Mouse (Mus musculus): ENCODE measurements around the gene Prr18. TPM values are rescaled to one million over a fixed set of nuclear protein-coding genes. Genes with fewer than 3 reads are reported as not detected.
A peak's percentile ranks its signal among the peaks of the same experiment; 100 is the strongest.
"Not testable (repeated sequence)": the region's sequence is repeated elsewhere in the genome, so short reads cannot be mapped to it uniquely, and the experiment has no call there.

Prr18 gene
- polyA plus RNA-seq, 1 experiment from 2014 or later = 1.7 TPM

GRCm38 (mm10) chr17:8310838-8311614 is 26.2 kb upstream of the Prr18 start, which contains the start of gene Sft2d1:
Gene Sft2d1, plus strand, starts transcription at chr17:8311102.
- Histone ChIP-seq H3K4me1 (peaks cover 19% of the 10 kb centered on the region), H3K4me2 (peak within 1 kb of the TSS; percentile 56), H3K36me3 (no peaks in the 10 kb centered on the region), H3K27me3 (no peaks in the 10 kb centered on the region), H3K27ac (peak within 1 kb of the TSS; percentile 68; the same call in 1 of the 2 replicates), H3K9me3 (no peaks in the 10 kb centered on the region), H3K4me3 (peak within 1 kb of the TSS; percentile 86), H3K9ac (peak within 1 kb of the TSS; percentile 77)
- under 1% methylated on average over 41 of the region's 54 CpGs for WGBS
- peak; percentile 96 for ATAC-seq (ENCODE audit: borderline replicate concordance, extremely low read depth, low FRiP score, low TSS enrichment)

- H3K4me2 ChIP-seq = peak overlapping the region; percentile 56
- peak overlapping the region; percentile 86 for H3K4me3 ChIP-seq
- peaks cover 19% of the 10 kb centered on the region for H3K4me1 ChIP-seq
- H3K9me3 ChIP-seq = no peaks in the 10 kb centered on the region
- ATAC-seq (ENCODE audit: borderline replicate concordance, extremely low read depth, low FRiP score, low TSS enrichment) = no peak
- H3K9ac ChIP-seq = peak overlapping the region; percentile 77
- no peak overlapping the region for H3K27ac ChIP-seq
- H3K36me3 ChIP-seq = no peaks in the 10 kb centered on the region
- no peaks in the 10 kb centered on the region for H3K27me3 ChIP-seq
- 35% methylated on average over 3 of the region's 3 CpGs for WGBS
Observed at GRCm38 (mm10) chr17:8311751-8312150, 25.5 kb upstream of the Prr18 start.

GRCm38 (mm10) chr17:8313976-8314375 is 23.3 kb upstream of the Prr18 start:
- no peak overlapping the region for H3K9ac ChIP-seq
- no peak overlapping the region for H3K4me3 ChIP-seq
- no peak for ATAC-seq (ENCODE audit: borderline replicate concordance, extremely low read depth, low FRiP score, low TSS enrichment)
- no peaks in the 10 kb centered on the region for H3K9me3 ChIP-seq
- no peak overlapping the region for H3K27ac ChIP-seq
- 89% methylated on average over 3 of the region's 3 CpGs for WGBS
- no peaks in the 10 kb centered on the region for H3K27me3 ChIP-seq
- no peaks in the 10 kb centered on the region for H3K36me3 ChIP-seq
- H3K4me2 ChIP-seq = no peak overlapping the region
- H3K4me1 ChIP-seq = peaks cover 19% of the 10 kb centered on the region

GRCm38 (mm10) chr17:8316251-8316650 is 21.0 kb upstream of the Prr18 start:
- Histone ChIP-seq H3K27me3 (no peaks in the 10 kb centered on the region), H3K4me2 (no peak overlapping the region), H3K9me3 (no peaks in the 10 kb centered on the region), H3K4me1 (peaks cover 16% of the 10 kb centered on the region), H3K36me3 (0 out of 2 replicates have a peak, but pooled peaks cover 1% of the 10 kb centered on the region), H3K9ac (no peak overlapping the region), H3K27ac (no peak overlapping the region), H3K4me3 (no peak overlapping the region)
- 65% methylated on average over 1 of the region's 1 CpGs for WGBS
- ATAC-seq (ENCODE audit: borderline replicate concordance, extremely low read depth, low FRiP score, low TSS enrichment) = no peak

- H3K9me3 ChIP-seq; H3K4me3 ChIP-seq; H3K27me3 ChIP-seq; H3K4me1 ChIP-seq; H3K4me2 ChIP-seq; ATAC-seq (ENCODE audit: borderline replicate concordance, extremely low read depth, low FRiP score, low TSS enrichment); H3K9ac ChIP-seq; H3K36me3 ChIP-seq; H3K27ac ChIP-seq: not testable (repeated sequence)
- WGBS = 94% methylated on average over 11 of the region's 11 CpGs
Observed at GRCm38 (mm10) chr17:8326877-8327276, 10.4 kb upstream of the Prr18 start.

- 64% methylated on average over 7 of the region's 7 CpGs for WGBS
- H3K4me2 ChIP-seq = no peak overlapping the region
Observed at GRCm38 (mm10) chr17:8328511-8329174, 8.6 kb upstream of the Prr18 start.

GRCm38 (mm10) chr17:8330602-8331001 is 6.7 kb upstream of the Prr18 start:
- Histone ChIP-seq H3K27ac (no peak overlapping the region), H3K4me2 (no peak overlapping the region), H3K9ac (no peak overlapping the region), H3K27me3 (no peaks in the 10 kb centered on the region), H3K4me3 (no peak overlapping the region), H3K4me1 (no peaks in the 10 kb centered on the region), H3K36me3 (peaks cover 9% of the 10 kb centered on the region), H3K9me3 (no peaks in the 10 kb centered on the region)
- 70% methylated on average over 5 of the region's 5 CpGs for WGBS
- no peak for ATAC-seq (ENCODE audit: borderline replicate concordance, extremely low read depth, low FRiP score, low TSS enrichment)

More at GRCm38 (mm10) chr17:8328511-8329174, 8.6 kb upstream of the Prr18 start:
- no peak for ATAC-seq (ENCODE audit: borderline replicate concordance, extremely low read depth, low FRiP score, low TSS enrichment)
- H3K9ac ChIP-seq = no peak overlapping the region
- H3K36me3 ChIP-seq = peaks cover 9% of the 10 kb centered on the region
- no peaks in the 10 kb centered on the region for H3K27me3 ChIP-seq
- no peak overlapping the region for H3K4me3 ChIP-seq
- H3K9me3 ChIP-seq = no peaks in the 10 kb centered on the region
- no peak overlapping the region for H3K27ac ChIP-seq
- H3K4me1 ChIP-seq = no peaks in the 10 kb centered on the region

- H3K9ac ChIP-seq = no peak overlapping the region
- peak overlapping the region; percentile 36; the same call in 1 of the 2 replicates for H3K27ac ChIP-seq
- peak overlapping the region; percentile 99 for H3K4me2 ChIP-seq
- WGBS = 18% methylated on average over 8 of the region's 8 CpGs
- peaks cover 44% of the 10 kb centered on the region for H3K27me3 ChIP-seq
- peaks cover 29% of the 10 kb centered on the region for H3K4me1 ChIP-seq
- peak overlapping the region; percentile 53 for H3K4me3 ChIP-seq
- no peaks in the 10 kb centered on the region for H3K9me3 ChIP-seq
- H3K36me3 ChIP-seq = no peaks in the 10 kb centered on the region
- ATAC-seq (ENCODE audit: borderline replicate concordance, extremely low read depth, low FRiP score, low TSS enrichment) = 0 out of 2 replicates have a peak, but pooled peaks have one; percentile 37
Observed at GRCm38 (mm10) chr17:8339666-8340374, 2.6 kb downstream of the Prr18 start.

GRCm38 (mm10) chr17:8340407-8341359 is 3.4 kb downstream of the Prr18 start:
- Histone ChIP-seq H3K9me3 (no peaks in the 10 kb centered on the region), H3K4me1 (peaks cover 29% of the 10 kb centered on the region), H3K4me3 (peak overlapping the region; percentile 53), H3K9ac (peak overlapping the region; percentile 42), H3K36me3 (no peaks in the 10 kb centered on the region), H3K4me2 (peak overlapping the region; percentile 99), H3K27ac (peak overlapping the region; percentile 2; the same call in 1 of the 2 replicates), H3K27me3 (peaks cover 44% of the 10 kb centered on the region)
- peak; percentile 55 for ATAC-seq (ENCODE audit: borderline replicate concordance, extremely low read depth, low FRiP score, low TSS enrichment)
- WGBS = 0% methylated on average over 50 of the region's 92 CpGs

- ATAC-seq (ENCODE audit: borderline replicate concordance, extremely low read depth, low FRiP score, low TSS enrichment) = peak; percentile 27; the same call in 1 of the 2 replicates
- Histone ChIP-seq H3K9ac (peak overlapping the region; percentile 42), H3K27ac (no peak overlapping the region), H3K9me3 (no peaks in the 10 kb centered on the region), H3K4me1 (peaks cover 29% of the 10 kb centered on the region), H3K36me3 (no peaks in the 10 kb centered on the region), H3K4me3 (peak overlapping the region; percentile 53), H3K27me3 (peaks cover 44% of the 10 kb centered on the region), H3K4me2 (peak overlapping the region; percentile 99)
- 12% methylated on average over 46 of the region's 46 CpGs for WGBS
Observed at GRCm38 (mm10) chr17:8341360-8341963, 4.2 kb downstream of the Prr18 start.
